Mouse (Mus musculus): ENCODE results near the gene Ccdc106. TPM values are rescaled to one million over a fixed set of nuclear protein-coding genes. Genes with fewer than 3 reads are reported as not detected.

Ccdc106 gene
- polyA plus RNA-seq, 1 experiment from 2014 or later, result 6.4 TPM

GRCm38 (mm10) chr7:5060239-5060731 is 39.9 kb downstream of the Ccdc106 start:
- Histone ChIP-seq H3K9me3 (ENCODE audit: control insufficient read depth, low read length) (no peaks in the 10 kb centered on the region), H3K4me1 (ENCODE audit: control insufficient read depth, insufficient read depth, low read length) (peaks cover 19% of the 10 kb centered on the region; the same call in 1 of the 2 replicates), H3K4me2 (ENCODE audit: low read depth) (peak overlapping the region; percentile 89), H3K36me3 (ENCODE audit: control insufficient read depth, insufficient read depth, low read length) (no peaks in the 10 kb centered on the region), H3K27ac (ENCODE audit: low read depth, low read length) (peak overlapping the region; percentile 95), H3K27me3 (ENCODE audit: control insufficient read depth, insufficient read depth, low read length) (peaks cover 27% of the 10 kb centered on the region), H3K9ac (ENCODE audit: low read length) (peak overlapping the region; percentile 79), H3K4me3 (ENCODE audit: low read depth, low read length) (peak overlapping the region; percentile 70)
- 5% methylated on average over 25 of the region's 27 CpGs for WGBS
- DNase-seq (ENCODE audit: low spot score) (peak; percentile 84), ATAC-seq (ENCODE audit: insufficient read depth, low FRiP score, low TSS enrichment) (peak; percentile 5; the same call in 1 of the 2 replicates)

- Histone ChIP-seq H3K27ac (ENCODE audit: low read depth, low read length) (peak overlapping the region; percentile 95), H3K36me3 (ENCODE audit: control insufficient read depth, insufficient read depth, low read length) (no peaks in the 10 kb centered on the region), H3K4me2 (ENCODE audit: low read depth) (peak overlapping the region; percentile 89), H3K4me1 (ENCODE audit: control insufficient read depth, insufficient read depth, low read length) (peaks cover 19% of the 10 kb centered on the region; the same call in 1 of the 2 replicates), H3K4me3 (ENCODE audit: low read depth, low read length) (peak overlapping the region; percentile 70), H3K9me3 (ENCODE audit: control insufficient read depth, low read length) (no peaks in the 10 kb centered on the region), H3K9ac (ENCODE audit: low read length) (peak overlapping the region; percentile 79), H3K27me3 (ENCODE audit: control insufficient read depth, insufficient read depth, low read length) (peaks cover 19% of the 10 kb centered on the region)
- ATAC-seq (ENCODE audit: insufficient read depth, low FRiP score, low TSS enrichment), result peak; percentile 84
- DNase-seq (ENCODE audit: low spot score), result peak; percentile 99
- under 1% methylated on average over 60 of the region's 60 CpGs for WGBS
Measured at GRCm38 (mm10) chr7:5060944-5061773, 40.8 kb downstream of the Ccdc106 start.

GRCm38 (mm10) chr7:5061774-5062359 is 41.5 kb downstream of the Ccdc106 start, which contains the start of gene U2af2:
U2af2 (plus strand) TSS chr7:5062143.
- Histone ChIP-seq H3K4me1 (ENCODE audit: control insufficient read depth, insufficient read depth, low read length) (peaks cover 16% of the 10 kb centered on the region; the same call in 1 of the 2 replicates), H3K36me3 (ENCODE audit: control insufficient read depth, insufficient read depth, low read length) (no peaks in the 10 kb centered on the region; the same call in 1 of the 2 replicates), H3K9ac (ENCODE audit: low read length) (peak within 1 kb of the TSS; percentile 79), H3K4me2 (ENCODE audit: low read depth) (peak within 1 kb of the TSS; percentile 89), H3K4me3 (ENCODE audit: low read depth, low read length) (peak within 1 kb of the TSS; percentile 70), H3K27ac (ENCODE audit: low read depth, low read length) (peak within 1 kb of the TSS; percentile 95), H3K9me3 (ENCODE audit: control insufficient read depth, low read length) (no peaks in the 10 kb centered on the region), H3K27me3 (ENCODE audit: control insufficient read depth, insufficient read depth, low read length) (peaks cover 12% of the 10 kb centered on the region)
- WGBS, result 0% methylated on average over 52 of the region's 65 CpGs
- DNase-seq (ENCODE audit: low spot score) (peak; percentile 94), ATAC-seq (ENCODE audit: insufficient read depth, low FRiP score, low TSS enrichment) (peak; percentile 86)

GRCm38 (mm10) chr7:5062360-5063001 is 42.1 kb downstream of the Ccdc106 start:
- ATAC-seq (ENCODE audit: insufficient read depth, low FRiP score, low TSS enrichment), result peak; percentile 54
- under 1% methylated on average over 49 of the region's 51 CpGs for WGBS

GRCm38 (mm10) chr7:5064886-5065285 is 44.5 kb downstream of the Ccdc106 start:
- DNase-seq (ENCODE audit: low spot score), result no peak
- no peaks in the 10 kb centered on the region for H3K27me3 ChIP-seq (ENCODE audit: control insufficient read depth, insufficient read depth, low read length)
- no peak overlapping the region for H3K4me3 ChIP-seq (ENCODE audit: low read depth, low read length)
- H3K4me1 ChIP-seq (ENCODE audit: control insufficient read depth, insufficient read depth, low read length), result peaks cover 14% of the 10 kb centered on the region; the same call in 1 of the 2 replicates
- H3K4me2 ChIP-seq (ENCODE audit: low read depth), result no peak overlapping the region
- ATAC-seq (ENCODE audit: insufficient read depth, low FRiP score, low TSS enrichment), result no peak
- H3K27ac ChIP-seq (ENCODE audit: low read depth, low read length), result no peak overlapping the region
- H3K36me3 ChIP-seq (ENCODE audit: control insufficient read depth, insufficient read depth, low read length), result peaks cover 11% of the 10 kb centered on the region
- no peaks in the 10 kb centered on the region for H3K9me3 ChIP-seq (ENCODE audit: control insufficient read depth, low read length)
- no peak overlapping the region for H3K9ac ChIP-seq (ENCODE audit: low read length)
- WGBS, result 98% methylated on average over 6 of the region's 6 CpGs

More at GRCm38 (mm10) chr7:5062360-5063001, 42.1 kb downstream of the Ccdc106 start:
- Histone ChIP-seq H3K4me1 (ENCODE audit: control insufficient read depth, insufficient read depth, low read length) (peaks cover 14% of the 10 kb centered on the region; the same call in 1 of the 2 replicates), H3K27ac (ENCODE audit: low read depth, low read length) (peak overlapping the region; percentile 95), H3K27me3 (ENCODE audit: control insufficient read depth, insufficient read depth, low read length) (peaks cover 6% of the 10 kb centered on the region), H3K9ac (ENCODE audit: low read length) (peak overlapping the region; percentile 79), H3K9me3 (ENCODE audit: control insufficient read depth, low read length) (no peaks in the 10 kb centered on the region), H3K4me2 (ENCODE audit: low read depth) (peak overlapping the region; percentile 89), H3K36me3 (ENCODE audit: control insufficient read depth, insufficient read depth, low read length) (no peaks in the 10 kb centered on the region; the same call in 1 of the 2 replicates), H3K4me3 (ENCODE audit: low read depth, low read length) (peak overlapping the region; percentile 70)
- DNase-seq (ENCODE audit: low spot score), result peak; percentile 85

GRCm38 (mm10) chr7:5073586-5073985 is 53.2 kb downstream of the Ccdc106 start:
- no peaks in the 10 kb centered on the region for H3K4me1 ChIP-seq (ENCODE audit: control insufficient read depth, insufficient read depth, low read length)
- peaks cover 35% of the 10 kb centered on the region for H3K36me3 ChIP-seq (ENCODE audit: control insufficient read depth, insufficient read depth, low read length)
- H3K27me3 ChIP-seq (ENCODE audit: control insufficient read depth, insufficient read depth, low read length), result no peaks in the 10 kb centered on the region
- no peak for ATAC-seq (ENCODE audit: insufficient read depth, low FRiP score, low TSS enrichment)
- no peak overlapping the region for H3K4me2 ChIP-seq (ENCODE audit: low read depth)
- H3K9ac ChIP-seq (ENCODE audit: low read length), result no peak overlapping the region
- H3K27ac ChIP-seq (ENCODE audit: low read depth, low read length), result no peak overlapping the region
- 88% methylated on average over 1 of the region's 1 CpGs for WGBS
- no peaks in the 10 kb centered on the region for H3K9me3 ChIP-seq (ENCODE audit: control insufficient read depth, low read length)
- DNase-seq (ENCODE audit: low spot score), result no peak
- no peak overlapping the region for H3K4me3 ChIP-seq (ENCODE audit: low read depth, low read length)

- 0 out of 2 replicates have a peak, but pooled peaks cover 2% of the 10 kb centered on the region for H3K4me1 ChIP-seq (ENCODE audit: control insufficient read depth, insufficient read depth, low read length)
- no peaks in the 10 kb centered on the region for H3K9me3 ChIP-seq (ENCODE audit: control insufficient read depth, low read length)
- peaks cover 28% of the 10 kb centered on the region for H3K36me3 ChIP-seq (ENCODE audit: control insufficient read depth, insufficient read depth, low read length)
- 95% methylated on average over 5 of the region's 5 CpGs for WGBS
- no peak for DNase-seq (ENCODE audit: low spot score)
- no peaks in the 10 kb centered on the region for H3K27me3 ChIP-seq (ENCODE audit: control insufficient read depth, insufficient read depth, low read length)
- H3K27ac ChIP-seq (ENCODE audit: low read depth, low read length), result no peak overlapping the region
- no peak overlapping the region for H3K4me3 ChIP-seq (ENCODE audit: low read depth, low read length)
- no peak overlapping the region for H3K4me2 ChIP-seq (ENCODE audit: low read depth)
- no peak for ATAC-seq (ENCODE audit: insufficient read depth, low FRiP score, low TSS enrichment)
- H3K9ac ChIP-seq (ENCODE audit: low read length), result no peak overlapping the region
Measured at GRCm38 (mm10) chr7:5074984-5075383, 54.6 kb downstream of the Ccdc106 start.

- Histone ChIP-seq H3K4me1 (ENCODE audit: control insufficient read depth, insufficient read depth, low read length) (peaks cover 12% of the 10 kb centered on the region; the same call in 1 of the 2 replicates), H3K36me3 (ENCODE audit: control insufficient read depth, insufficient read depth, low read length) (peaks cover 24% of the 10 kb centered on the region), H3K9me3 (ENCODE audit: control insufficient read depth, low read length) (no peaks in the 10 kb centered on the region), H3K27ac (ENCODE audit: low read depth, low read length) (no peak overlapping the region), H3K9ac (ENCODE audit: low read length) (no peak overlapping the region), H3K4me2 (ENCODE audit: low read depth) (no peak overlapping the region), H3K27me3 (ENCODE audit: control insufficient read depth, insufficient read depth, low read length) (no peaks in the 10 kb centered on the region), H3K4me3 (ENCODE audit: low read depth, low read length) (no peak overlapping the region)
- 86% methylated on average over 2 of the region's 2 CpGs for WGBS
- ATAC-seq (ENCODE audit: insufficient read depth, low FRiP score, low TSS enrichment) (no peak), DNase-seq (ENCODE audit: low spot score) (no peak)
Measured at GRCm38 (mm10) chr7:5076931-5077330, 56.6 kb downstream of the Ccdc106 start.

Data from neural tube, embryonic 11.5 days (tissue).